Mouse (Mus musculus): ENCODE results near the gene Mtfp1. TPM values are rescaled to one million over a fixed set of nuclear protein-coding genes. Genes with fewer than 3 reads are reported as not detected.
A peak's percentile ranks its signal among the peaks of the same experiment; 100 is the strongest.
"Not testable (repeated sequence)": the region's sequence is repeated elsewhere in the genome, so short reads cannot be mapped to it uniquely, and the experiment has no call there.

The Mtfp1 gene
- polyA plus RNA-seq, 1 experiment: 54.3 TPM

DNA sequence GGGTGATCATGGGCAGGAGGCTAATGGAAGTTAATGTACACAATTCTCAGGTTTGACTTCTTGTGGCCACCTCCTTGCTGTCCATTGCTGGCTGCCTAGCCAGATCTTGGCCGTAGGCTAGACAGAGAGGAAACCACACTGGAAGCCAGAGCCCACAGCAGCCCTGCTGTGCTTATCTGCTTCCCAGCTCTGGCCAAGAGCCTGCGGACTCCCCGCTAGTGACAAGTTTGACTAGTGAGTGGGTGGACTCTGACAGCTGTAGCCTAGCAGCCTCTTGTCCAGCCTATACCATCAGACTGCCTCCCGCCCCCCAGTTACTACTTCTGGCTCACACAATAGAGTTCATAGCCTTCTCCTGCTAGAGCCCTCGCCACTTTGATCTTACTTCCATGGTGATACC, 24.4 kb upstream of the Mtfp1 start:
- Histone ChIP-seq H3K4me3 (ENCODE audit: insufficient read depth, low read depth, low read length) (no peak overlapping the region), H3K27ac (replicated peaks; ENCODE audit: low read depth, low read length) (no peak overlapping the region), H3K4me1 (ENCODE audit: control insufficient read depth, insufficient read depth, insufficient read length, low read length) (peaks cover 9% of the 10 kb centered on the region; the same call in 1 of the 2 replicates)

DNA sequence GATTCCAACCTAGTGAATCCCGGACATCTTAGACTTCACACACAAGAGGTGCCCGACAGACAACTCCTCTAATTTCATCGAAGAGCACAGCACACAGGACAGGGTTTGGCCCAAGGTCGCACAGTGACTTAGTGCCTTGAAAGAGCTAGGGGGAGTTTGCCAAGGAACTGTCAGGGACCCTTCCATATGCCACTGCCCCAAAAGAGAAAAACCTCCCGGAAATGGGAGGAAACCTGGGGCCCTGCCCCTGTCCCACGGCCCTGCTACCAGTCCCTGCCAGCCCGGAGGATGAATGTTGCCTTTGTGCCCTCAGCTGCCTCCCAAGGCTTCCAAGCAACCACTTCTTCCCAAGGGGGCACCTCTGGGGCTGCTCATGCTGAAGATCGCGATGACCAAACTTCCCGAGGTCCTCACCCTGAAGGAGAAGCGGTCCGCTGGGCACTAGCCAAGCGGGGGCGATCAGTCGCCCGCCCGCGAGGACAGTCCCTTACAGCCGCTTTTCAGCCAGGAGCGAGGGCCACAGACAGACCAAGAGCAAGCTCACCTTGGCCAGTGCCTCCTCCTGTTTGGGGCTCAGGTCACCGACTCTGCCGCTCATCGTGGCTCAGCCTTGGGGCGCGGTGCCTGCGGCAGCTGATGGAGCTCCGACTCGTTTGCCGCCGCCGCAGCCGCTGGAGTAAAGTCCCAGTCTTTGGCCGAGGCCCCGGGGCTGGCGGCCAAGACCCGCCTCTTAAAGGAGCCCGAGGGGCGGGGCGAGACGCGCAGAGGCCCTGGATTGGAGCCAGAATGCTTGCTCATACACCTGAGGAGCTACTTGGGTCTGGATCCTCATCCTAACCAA, 23.1 kb upstream of the Mtfp1 start:
- H3K4me1 ChIP-seq (ENCODE audit: control insufficient read depth, insufficient read depth, insufficient read length, low read length): peaks cover 9% of the 10 kb centered on the region; the same call in 1 of the 2 replicates
- H3K27ac ChIP-seq (replicated peaks; ENCODE audit: low read depth, low read length): no peak overlapping the region
- peak overlapping the region; percentile 61 for H3K4me3 ChIP-seq (ENCODE audit: insufficient read depth, low read depth, low read length)

- no peak overlapping the region for H3K27ac ChIP-seq (replicated peaks; ENCODE audit: low read depth, low read length)
Observed at GRCm38 (mm10) chr11:4117372-4118071, 22.3 kb upstream of the Mtfp1 start.

DNA sequence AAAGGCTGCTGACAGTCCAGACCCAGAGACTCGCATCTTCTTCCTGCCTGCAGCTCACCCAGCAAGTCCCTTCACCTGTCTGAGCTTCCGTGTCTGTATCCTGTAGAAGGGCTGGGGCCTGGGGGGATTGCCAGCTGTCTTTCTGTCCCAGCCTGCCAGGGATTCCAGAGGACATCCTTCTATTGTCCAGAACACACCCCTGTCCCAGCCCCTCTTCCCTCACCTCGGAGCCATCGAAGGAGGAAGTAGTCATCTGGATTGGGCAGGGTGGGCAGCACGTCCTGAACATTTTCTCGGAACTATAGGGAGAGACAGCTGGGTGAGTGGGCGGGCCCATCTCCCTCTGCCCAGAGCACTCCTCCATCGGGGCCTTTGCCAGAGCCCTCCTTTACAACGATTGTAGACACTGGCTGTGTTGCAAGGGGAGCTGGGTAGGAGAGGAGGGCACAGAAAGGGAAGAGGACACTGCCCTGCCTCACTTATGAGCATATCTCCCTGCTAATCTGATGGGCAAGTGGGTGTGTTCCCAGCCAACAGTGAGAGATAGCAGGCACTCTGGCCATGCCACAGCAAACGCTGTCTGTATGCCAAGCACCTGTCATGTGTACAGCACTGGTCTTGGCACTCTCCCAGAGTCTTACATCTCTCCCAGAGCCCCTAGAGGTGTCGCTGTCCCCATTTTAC, 21.4 kb upstream of the Mtfp1 start:
- no peak overlapping the region for H3K27ac ChIP-seq (replicated peaks; ENCODE audit: low read depth, low read length)
- H3K4me3 ChIP-seq (ENCODE audit: insufficient read depth, low read depth, low read length): no peak overlapping the region
- H3K4me1 ChIP-seq (ENCODE audit: control insufficient read depth, insufficient read depth, insufficient read length, low read length): peaks cover 9% of the 10 kb centered on the region; the same call in 1 of the 2 replicates

More at GRCm38 (mm10) chr11:4117372-4118071, 22.3 kb upstream of the Mtfp1 start:
- Histone ChIP-seq H3K4me3 (ENCODE audit: insufficient read depth, low read depth, low read length) (peak overlapping the region; percentile 61), H3K4me1 (ENCODE audit: control insufficient read depth, insufficient read depth, insufficient read length, low read length) (peaks cover 9% of the 10 kb centered on the region; the same call in 1 of the 2 replicates)

GRCm38 (mm10) chr11:4115407-4115806, 20.2 kb upstream of the Mtfp1 start:
- peaks cover 9% of the 10 kb centered on the region; the same call in 1 of the 2 replicates for H3K4me1 ChIP-seq (ENCODE audit: control insufficient read depth, insufficient read depth, insufficient read length, low read length)
- H3K4me3 ChIP-seq (ENCODE audit: insufficient read depth, low read depth, low read length): no peak overlapping the region
- no peak overlapping the region for H3K27ac ChIP-seq (replicated peaks; ENCODE audit: low read depth, low read length)

DNA sequence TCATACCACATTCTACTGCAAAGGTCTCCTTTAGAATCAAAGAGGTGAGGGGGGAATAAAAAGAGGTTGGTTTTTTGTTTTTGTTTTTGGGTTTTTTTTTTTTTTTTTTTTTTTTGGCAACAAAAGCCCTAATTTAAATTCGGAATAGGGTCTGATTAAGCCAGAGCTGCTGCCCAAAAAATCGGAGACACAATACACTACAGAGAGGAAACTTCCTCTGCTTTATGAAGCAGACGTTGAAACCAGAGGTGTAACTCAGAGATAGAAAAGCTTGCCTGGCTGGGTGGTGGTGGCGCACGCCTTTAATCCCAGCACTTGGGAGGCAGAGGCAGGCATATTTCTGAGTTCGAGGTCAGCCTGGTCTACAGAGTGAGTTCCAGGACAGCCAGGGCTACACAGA, 19.3 kb upstream of the Mtfp1 start:
- H3K4me3 ChIP-seq (ENCODE audit: insufficient read depth, low read depth, low read length); H3K4me1 ChIP-seq (ENCODE audit: control insufficient read depth, insufficient read depth, insufficient read length, low read length): not testable (repeated sequence)

DNA sequence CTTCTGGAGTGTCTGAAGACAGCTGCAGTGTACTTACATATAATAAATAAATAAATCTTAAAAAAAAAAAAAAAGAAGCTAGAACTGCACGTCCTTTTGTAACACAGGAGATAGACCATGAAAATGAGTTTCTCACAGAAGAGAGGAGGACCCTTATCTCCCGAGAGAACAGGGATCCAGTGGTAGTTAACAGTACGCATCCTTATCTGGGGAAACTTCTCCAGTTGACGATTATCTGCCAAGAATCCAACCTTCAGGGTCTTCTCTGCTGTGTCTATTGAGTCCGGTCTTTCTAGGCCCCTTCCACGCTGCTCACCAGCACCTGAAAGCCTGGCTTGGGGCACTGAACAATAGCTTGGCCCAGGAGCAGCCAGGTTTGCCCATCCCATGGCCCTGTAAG, 18.7 kb upstream of the Mtfp1 start:
- H3K4me1 ChIP-seq (ENCODE audit: control insufficient read depth, insufficient read depth, insufficient read length, low read length): peaks cover 9% of the 10 kb centered on the region; the same call in 1 of the 2 replicates
- H3K27ac ChIP-seq (replicated peaks; ENCODE audit: low read depth, low read length): no peak overlapping the region
- no peak overlapping the region for H3K4me3 ChIP-seq (ENCODE audit: insufficient read depth, low read depth, low read length)

More for the DNA sequence above, 19.3 kb upstream of the Mtfp1 start:
- not testable (repeated sequence) for H3K27ac ChIP-seq (replicated peaks; ENCODE audit: low read depth, low read length)

DNA sequence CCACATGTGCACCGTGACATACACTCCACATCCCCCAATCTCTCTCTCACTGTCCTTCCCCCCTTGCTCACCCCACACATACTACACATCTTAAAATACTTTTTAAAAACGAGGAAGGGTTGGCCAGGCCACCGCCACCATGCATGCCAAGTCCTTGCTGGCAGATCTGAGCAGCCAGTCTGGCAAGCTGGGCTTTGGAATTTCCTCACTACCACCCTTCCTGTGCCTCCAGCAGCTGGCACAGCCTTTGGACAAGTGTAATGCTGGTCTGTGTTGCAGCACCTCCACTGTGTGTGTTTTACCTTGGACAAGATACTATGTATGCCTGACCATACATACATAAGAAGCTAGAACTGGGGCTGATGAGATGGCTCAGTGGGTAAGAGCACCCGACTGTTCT, 18.3 kb upstream of the Mtfp1 start:
- Histone ChIP-seq H3K27ac (replicated peaks; ENCODE audit: low read depth, low read length) (no peak overlapping the region), H3K4me3 (ENCODE audit: insufficient read depth, low read depth, low read length) (no peak overlapping the region), H3K4me1 (ENCODE audit: control insufficient read depth, insufficient read depth, insufficient read length, low read length) (peaks cover 9% of the 10 kb centered on the region; the same call in 1 of the 2 replicates)

- Histone ChIP-seq H3K4me1 (ENCODE audit: control insufficient read depth, insufficient read depth, insufficient read length, low read length) (peaks cover 7% of the 10 kb centered on the region; the same call in 1 of the 2 replicates), H3K4me3 (ENCODE audit: insufficient read depth, low read depth, low read length) (no peak overlapping the region), H3K27ac (replicated peaks; ENCODE audit: low read depth, low read length) (no peak overlapping the region)
Observed at GRCm38 (mm10) chr11:4112861-4113260, 17.6 kb upstream of the Mtfp1 start.

- no peak overlapping the region for H3K4me3 ChIP-seq (ENCODE audit: insufficient read depth, low read depth, low read length)
- H3K27ac ChIP-seq (replicated peaks; ENCODE audit: low read depth, low read length): no peak overlapping the region
- peaks cover 6% of the 10 kb centered on the region; the same call in 1 of the 2 replicates for H3K4me1 ChIP-seq (ENCODE audit: control insufficient read depth, insufficient read depth, insufficient read length, low read length)
Observed at GRCm38 (mm10) chr11:4112033-4112432, 16.8 kb upstream of the Mtfp1 start.

DNA sequence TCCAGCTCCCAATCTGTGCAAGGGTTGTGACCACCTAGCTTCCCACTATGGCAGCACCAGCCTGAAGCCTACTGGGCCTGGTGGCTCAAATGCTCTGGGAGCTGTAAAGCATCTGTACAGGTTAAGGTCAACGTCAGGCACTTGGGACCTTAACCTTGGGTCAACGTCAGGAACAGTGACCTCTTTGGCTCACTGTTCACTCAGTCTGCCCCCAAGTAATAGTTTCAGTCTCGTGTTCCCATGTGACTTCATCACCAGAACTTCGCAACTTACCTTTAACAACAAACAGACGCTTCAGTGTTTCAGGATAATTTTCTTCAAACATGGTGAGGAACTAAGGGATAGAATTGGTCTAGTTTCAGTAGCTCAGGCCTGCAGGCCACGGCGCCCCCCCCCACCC, 13.4 kb upstream of the Mtfp1 start:
- Histone ChIP-seq H3K4me3 (ENCODE audit: insufficient read depth, low read depth, low read length) (no peak overlapping the region), H3K4me1 (ENCODE audit: control insufficient read depth, insufficient read depth, insufficient read length, low read length) (no peaks in the 10 kb centered on the region), H3K27ac (replicated peaks; ENCODE audit: low read depth, low read length) (no peak overlapping the region)

GRCm38 (mm10) chr11:4107901-4108300, 12.7 kb upstream of the Mtfp1 start:
- not testable (repeated sequence) for H3K4me3 ChIP-seq (ENCODE audit: insufficient read depth, low read depth, low read length); H3K27ac ChIP-seq (replicated peaks; ENCODE audit: low read depth, low read length); H3K4me1 ChIP-seq (ENCODE audit: control insufficient read depth, insufficient read depth, insufficient read length, low read length)

DNA sequence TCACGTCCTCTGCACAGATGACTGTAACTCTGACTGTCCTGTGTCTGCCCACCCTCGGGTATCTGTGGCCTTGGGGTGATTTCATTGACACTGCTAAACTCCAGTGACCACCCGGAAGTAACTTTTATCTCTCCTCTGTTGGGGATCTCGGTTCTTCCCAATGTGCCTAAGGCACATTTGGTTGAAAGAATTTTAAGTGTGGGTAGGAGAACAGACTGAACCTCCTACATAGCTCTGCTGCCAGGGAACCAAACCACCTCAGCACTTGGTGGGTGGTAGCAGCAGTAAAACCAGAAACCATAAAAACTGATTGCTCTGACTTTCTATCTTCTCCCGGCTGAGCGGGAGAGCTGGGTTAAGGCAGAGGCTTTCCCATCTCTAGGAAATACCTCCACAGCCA, 10.2 kb upstream of the Mtfp1 start:
- Histone ChIP-seq H3K4me1 (ENCODE audit: control insufficient read depth, insufficient read depth, insufficient read length, low read length) (no peaks in the 10 kb centered on the region), H3K27ac (replicated peaks; ENCODE audit: low read depth, low read length) (no peak overlapping the region), H3K4me3 (ENCODE audit: insufficient read depth, low read depth, low read length) (no peak overlapping the region)

- H3K4me1 ChIP-seq (ENCODE audit: control insufficient read depth, insufficient read depth, insufficient read length, low read length): no peaks in the 10 kb centered on the region
- no peak overlapping the region for H3K4me3 ChIP-seq (ENCODE audit: insufficient read depth, low read depth, low read length)
- no peak overlapping the region for H3K27ac ChIP-seq (replicated peaks; ENCODE audit: low read depth, low read length)
Observed at GRCm38 (mm10) chr11:4104989-4105388, 9.7 kb upstream of the Mtfp1 start.

DNA sequence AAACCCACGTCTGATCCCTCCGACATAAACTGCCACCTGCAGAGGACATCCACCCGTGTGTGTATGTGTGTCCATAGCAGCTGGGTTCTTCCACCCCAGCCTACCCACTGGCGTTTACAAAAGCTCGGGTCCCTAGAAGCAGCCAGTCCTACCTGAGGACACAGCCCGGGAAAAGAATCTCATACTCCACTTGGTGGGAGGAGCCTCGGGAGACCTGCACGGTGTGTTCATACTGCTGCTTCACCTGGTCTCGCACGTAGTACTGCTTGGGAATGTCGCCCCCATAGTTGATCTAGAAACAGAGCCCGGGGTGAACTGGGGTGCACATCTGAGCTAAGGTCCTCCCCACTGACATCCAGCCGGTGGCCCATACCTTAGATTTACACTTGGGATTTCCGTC, 8.3 kb upstream of the Mtfp1 start:
- Histone ChIP-seq H3K4me1 (ENCODE audit: control insufficient read depth, insufficient read depth, insufficient read length, low read length) (no peaks in the 10 kb centered on the region), H3K27ac (replicated peaks; ENCODE audit: low read depth, low read length) (no peak overlapping the region), H3K4me3 (ENCODE audit: insufficient read depth, low read depth, low read length) (no peak overlapping the region)

All from brown adipose tissue, adult 24 weeks (tissue).